Mouse (Mus musculus) heart, adult 2 months (tissue): ENCODE data around the gene Mrps27. TPM values are rescaled to one million over a fixed set of nuclear protein-coding genes. Genes with fewer than 3 reads are reported as not detected.

Experiments used
- DNase-seq, 2 experiments: peaks; one replicate each; pipeline ENCODE4 v3.0.0; 2021
- H3K27ac ChIP-seq: fragments of 200-600 bp; 2 replicates; pipeline ENCODE4 v1.8.1; 2022
- H3K27me3 ChIP-seq: fragments of 200-500 bp; 2 replicates; pipeline ENCODE4 v1.6.1; 2012; ENCODE audit warnings: mild to moderate bottlenecking, low read length, inconsistent platforms, mixed read lengths; ENCODE audit not compliant: control insufficient read depth, insufficient read depth
- H3K36me3 ChIP-seq: fragments of 200-500 bp; 2 replicates; pipeline ENCODE4 v1.6.1; 2012; ENCODE audit warnings: low read length, inconsistent platforms; ENCODE audit not compliant: control insufficient read depth, insufficient read depth
- H3K4me1 ChIP-seq: fragments of 200-500 bp; 2 replicates; pipeline ENCODE4 v1.6.1; 2011; ENCODE audit warnings: low read length; ENCODE audit not compliant: control insufficient read depth, insufficient read depth
- H3K4me3 ChIP-seq: fragments of 200-600 bp; 2 replicates; pipeline ENCODE4 v1.8.1; 2022
- H3K79me2 ChIP-seq: fragments of 200-500 bp; replicated peaks from 2 replicates; pipeline ENCODE4 v1.6.1; 2012; ENCODE audit warnings: mild to moderate bottlenecking, inconsistent platforms, low read length, moderate library complexity, mixed read lengths; ENCODE audit not compliant: control insufficient read depth, insufficient read depth
- H3K9ac ChIP-seq: fragments of 200-500 bp; 2 replicates; pipeline ENCODE4 v1.6.1; 2012; ENCODE audit warnings: low read depth, mild to moderate bottlenecking, control low read depth, inconsistent platforms, low read length, mixed read lengths
- CTCF ChIP-seq: fragments of 200-600 bp; IDR thresholded peaks from 2 replicates; pipeline ENCODE4 v1.8.1; 2022; ENCODE audit warnings: antibody characterized with exemption, mild to moderate bottlenecking, moderate library complexity
- EP300 ChIP-seq: fragments of 200-500 bp; IDR thresholded peaks from 2 replicates; pipeline ENCODE4 v1.6.1; 2011; ENCODE audit warnings: low read depth, low read length, control low read depth; ENCODE audit not compliant: insufficient read depth
- POLR2A ChIP-seq: fragments of 200-500 bp; IDR thresholded peaks from 2 replicates; pipeline ENCODE4 v1.6.1; 2011; ENCODE audit warnings: mild to moderate bottlenecking, low read depth, low read length, control low read depth; ENCODE audit not compliant: insufficient read depth
- WGBS: fragments of 180-500 bp; shearing (Covaris S2); methylation state at CpG from one replicate; pipeline ENCODE4 v1.1.7; 2018; 5-methylcytosine and 5-hydroxymethylcytosine counted together
- intact Hi-C: fragments of 180-260 bp; cut with DNase I; formaldehyde crosslinking; loops from one replicate; pipeline ENCODE4 v1.15.1; 2025
- polyA plus RNA-seq: library from polyadenylated mRNA; depleted of rRNA; stranded (reverse); fragments of >200 nt; gene quantifications from 2 replicates; pipeline ENCODE4 v1.2.3, GENCODE M21; 2012
- total RNA-seq, 2 experiments: library from RNA; stranded (reverse); gene quantifications; 2 replicates each; pipeline ENCODE4 v1.2.3; 2021

Gene Mrps27
- total and polyA plus RNA-seq, 3 experiments, result 39.3 to 48.0 (median 40.8) TPM

GRCm38 (mm10) chr13:99440228-99440627 is 95.6 kb downstream of the Mrps27 start:
- intact Hi-C loops, result no loop called here
- 91% methylated on average over 2 of the region's 2 CpGs for WGBS
- peaks cover 4% of the 10 kb centered on the region for H3K4me1 ChIP-seq

GRCm38 (mm10) chr13:99441700-99442433 is 97.3 kb downstream of the Mrps27 start:
- intact Hi-C loops, result no loop called here
- peak in 1 of 2 experiments; percentile 11 for DNase-seq

More at GRCm38 (mm10) chr13:99440228-99440627, 95.6 kb downstream of the Mrps27 start:
- H3K4me3 ChIP-seq, result no peak overlapping the region
- no peak overlapping the region for H3K9ac ChIP-seq
- no peak overlapping the region for H3K27ac ChIP-seq
- H3K79me2 ChIP-seq, result no peaks in the 10 kb centered on the region
- no peak for DNase-seq
- H3K27me3 ChIP-seq, result no peaks in the 10 kb centered on the region
- H3K36me3 ChIP-seq, result no peaks in the 10 kb centered on the region
- TF ChIP-seq POLR2A (no peak), CTCF (no peak), EP300 (no peak)

GRCm38 (mm10) chr13:99442434-99443249 is 98.1 kb downstream of the Mrps27 start:
- Histone ChIP-seq H3K4me1 (peaks cover 4% of the 10 kb centered on the region), H3K27ac (no peak overlapping the region), H3K79me2 (no peaks in the 10 kb centered on the region), H3K9ac (no peak overlapping the region), H3K36me3 (no peaks in the 10 kb centered on the region), H3K27me3 (no peaks in the 10 kb centered on the region), H3K4me3 (no peak overlapping the region)
- no peak for TF ChIP-seq EP300
- no peak for TF ChIP-seq POLR2A
- no peak for TF ChIP-seq CTCF
- WGBS, result 91% methylated on average over 12 of the region's 12 CpGs
- no peak for DNase-seq
- intact Hi-C loops, result no loop called here

More at GRCm38 (mm10) chr13:99441700-99442433, 97.3 kb downstream of the Mrps27 start:
- no peak for TF ChIP-seq EP300
- TF ChIP-seq POLR2A, result no peak
- TF ChIP-seq CTCF, result no peak
- H3K4me1 ChIP-seq, result peaks cover 4% of the 10 kb centered on the region
- H3K79me2 ChIP-seq, result no peaks in the 10 kb centered on the region
- no peak overlapping the region for H3K27ac ChIP-seq
- WGBS, result 83% methylated on average over 18 of the region's 18 CpGs
- H3K36me3 ChIP-seq, result no peaks in the 10 kb centered on the region
- no peak overlapping the region for H3K4me3 ChIP-seq
- H3K9ac ChIP-seq, result no peak overlapping the region
- no peaks in the 10 kb centered on the region for H3K27me3 ChIP-seq

- Histone ChIP-seq H3K79me2 (no peaks in the 10 kb centered on the region), H3K4me1 (peaks cover 4% of the 10 kb centered on the region), H3K27ac (no peak overlapping the region), H3K4me3 (no peak overlapping the region), H3K27me3 (no peaks in the 10 kb centered on the region), H3K9ac (no peak overlapping the region), H3K36me3 (no peaks in the 10 kb centered on the region)
- intact Hi-C loops, result no loop called here
- WGBS, result 88% methylated on average over 7 of the region's 7 CpGs
- TF ChIP-seq CTCF, result no peak
- TF ChIP-seq POLR2A, result no peak
- TF ChIP-seq EP300, result no peak
- peak in 1 of 2 experiments; percentile 8 for DNase-seq
Observed at GRCm38 (mm10) chr13:99443484-99444175, 99.0 kb downstream of the Mrps27 start.

- Histone ChIP-seq H3K9ac (no peak overlapping the region), H3K4me3 (no peak overlapping the region), H3K36me3 (no peaks in the 10 kb centered on the region), H3K4me1 (peaks cover 4% of the 10 kb centered on the region), H3K27me3 (no peaks in the 10 kb centered on the region), H3K27ac (no peak overlapping the region), H3K79me2 (no peaks in the 10 kb centered on the region)
- intact Hi-C loops, result no loop called here
- TF ChIP-seq CTCF (no peak), POLR2A (no peak), EP300 (no peak)
- no peak for DNase-seq
- WGBS, result 49% methylated on average over 10 of the region's 10 CpGs
Observed at GRCm38 (mm10) chr13:99444431-99444871, 99.9 kb downstream of the Mrps27 start.
